Mouse (Mus musculus): ENCODE results near the gene Trio.

Trio gene

GRCm38 (mm10) chr15:27888153-27888552 lies 137.5 kb downstream of the Trio start:
- in situ Hi-C loops (cut with MboI; ENCODE audit: low sequenced_read_pairs) = no loop called here

- in situ Hi-C loops (cut with MboI; ENCODE audit: low sequenced_read_pairs) = no loop called here
Observed at GRCm38 (mm10) chr15:27886992-27887391, 138.7 kb downstream of the Trio start.

GRCm38 (mm10) chr15:27884347-27885250 lies 141.0 kb downstream of the Trio start:
- in situ Hi-C loops (cut with MboI; ENCODE audit: low sequenced_read_pairs) = no loop called here

- in situ Hi-C loops (cut with MboI; ENCODE audit: low sequenced_read_pairs) = no loop called here
Observed at GRCm38 (mm10) chr15:27883881-27884280, 141.8 kb downstream of the Trio start.

GRCm38 (mm10) chr15:27882898-27883297 lies 142.8 kb downstream of the Trio start:
- in situ Hi-C loops (cut with MboI; ENCODE audit: low sequenced_read_pairs) = no loop called here

GRCm38 (mm10) chr15:27877831-27878230 lies 147.8 kb downstream of the Trio start:
- in situ Hi-C loops (cut with MboI; ENCODE audit: low sequenced_read_pairs) = no loop called here

GRCm38 (mm10) chr15:27876327-27876726 lies 149.3 kb downstream of the Trio start:
- in situ Hi-C loops (cut with MboI; ENCODE audit: low sequenced_read_pairs) = no loop called here

GRCm38 (mm10) chr15:27875753-27876152 lies 149.9 kb downstream of the Trio start:
- in situ Hi-C loops (cut with MboI; ENCODE audit: low sequenced_read_pairs) = no loop called here

- in situ Hi-C loops (cut with MboI; ENCODE audit: low sequenced_read_pairs) = no loop called here
Observed at GRCm38 (mm10) chr15:27873747-27874320, 151.8 kb downstream of the Trio start.

GRCm38 (mm10) chr15:27872286-27872685 lies 153.4 kb downstream of the Trio start:
- in situ Hi-C loops (cut with MboI; ENCODE audit: low sequenced_read_pairs) = no loop called here

- in situ Hi-C loops (cut with MboI; ENCODE audit: low sequenced_read_pairs) = no loop called here
Observed at GRCm38 (mm10) chr15:27871708-27872107, 153.9 kb downstream of the Trio start.

GRCm38 (mm10) chr15:27871260-27871659 lies 154.4 kb downstream of the Trio start:
- in situ Hi-C loops (cut with MboI; ENCODE audit: low sequenced_read_pairs) = no loop called here

- in situ Hi-C loops (cut with MboI; ENCODE audit: low sequenced_read_pairs) = no loop called here
Observed at GRCm38 (mm10) chr15:27869001-27869400, 156.6 kb downstream of the Trio start.

- in situ Hi-C loops (cut with MboI; ENCODE audit: low sequenced_read_pairs) = no loop called here
Observed at GRCm38 (mm10) chr15:27867831-27868230, 157.8 kb downstream of the Trio start.

- in situ Hi-C loops (cut with MboI; ENCODE audit: low sequenced_read_pairs) = no loop called here
Observed at GRCm38 (mm10) chr15:27866471-27866870, 159.2 kb downstream of the Trio start.

- in situ Hi-C loops (cut with MboI; ENCODE audit: low sequenced_read_pairs) = no loop called here
Observed at GRCm38 (mm10) chr15:27866053-27866452, 159.6 kb downstream of the Trio start.

- in situ Hi-C loops (cut with MboI; ENCODE audit: low sequenced_read_pairs) = no loop called here
Observed at GRCm38 (mm10) chr15:27864397-27864796, 161.3 kb downstream of the Trio start.

- in situ Hi-C loops (cut with MboI; ENCODE audit: low sequenced_read_pairs) = no loop called here
Observed at GRCm38 (mm10) chr15:27862949-27863348, 162.7 kb downstream of the Trio start.

GRCm38 (mm10) chr15:27860439-27860838 lies 165.2 kb downstream of the Trio start:
- in situ Hi-C loops (cut with MboI; ENCODE audit: low sequenced_read_pairs) = no loop called here

- in situ Hi-C loops (cut with MboI; ENCODE audit: low sequenced_read_pairs) = no loop called here
Observed at GRCm38 (mm10) chr15:27859590-27859989, 166.1 kb downstream of the Trio start.

GRCm38 (mm10) chr15:27859115-27859514 lies 166.5 kb downstream of the Trio start:
- in situ Hi-C loops (cut with MboI; ENCODE audit: low sequenced_read_pairs) = no loop called here

- in situ Hi-C loops (cut with MboI; ENCODE audit: low sequenced_read_pairs) = no loop called here
Observed at GRCm38 (mm10) chr15:27858179-27858819, 167.3 kb downstream of the Trio start.

Measured in CH12F3 (cell line).